Mouse (Mus musculus) right cerebral cortex, postnatal 10 days (tissue): ENCODE measurements around the gene Ccr2.
A peak's percentile ranks its signal among the peaks of the same experiment; 100 is the strongest.
"Not testable (repeated sequence)": the region's sequence is repeated elsewhere in the genome, so short reads cannot be mapped to it uniquely, and the experiment has no call there.

Source experiments
- DNase-seq, 2 experiments: peaks; one replicate each; pipeline ENCODE4 v3.0.0; 2021; ENCODE audit warnings: low spot score in 2 of 2

Ccr2 gene

DNA sequence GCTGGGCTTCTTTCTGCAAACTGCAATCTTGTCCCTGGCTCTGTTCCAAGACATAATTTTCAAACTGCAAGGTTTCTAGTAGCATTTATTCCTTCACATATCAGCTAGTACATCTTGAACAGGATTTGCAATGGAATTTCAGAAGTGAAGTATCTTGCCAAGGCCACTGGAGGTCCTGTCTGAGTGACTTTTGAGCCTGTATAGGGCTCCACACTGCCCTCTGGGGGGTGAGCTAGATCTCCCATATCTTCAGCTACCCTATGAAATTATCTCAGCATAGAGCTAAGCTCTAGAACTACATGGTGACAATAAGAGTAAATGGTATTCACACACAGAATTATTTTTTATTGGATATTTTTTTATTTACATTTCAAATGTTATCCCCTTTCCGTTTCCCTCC lies 16.7 kb downstream of the Ccr2 start:
- DNase-seq = peak in 1 of 2 experiments; percentile 21

- DNase-seq = no peak
Observed at GRCm38 (mm10) chr9:124121387-124122184, 19.8 kb downstream of the Ccr2 start, which contains the start of gene Ccr5. TSS of gene Ccr5 (plus strand) at chr9:124121543.

- peak in 1 of 2 experiments; percentile 19 for DNase-seq
Observed at GRCm38 (mm10) chr9:124125576-124125975, 23.8 kb downstream of the Ccr2 start.

DNA sequence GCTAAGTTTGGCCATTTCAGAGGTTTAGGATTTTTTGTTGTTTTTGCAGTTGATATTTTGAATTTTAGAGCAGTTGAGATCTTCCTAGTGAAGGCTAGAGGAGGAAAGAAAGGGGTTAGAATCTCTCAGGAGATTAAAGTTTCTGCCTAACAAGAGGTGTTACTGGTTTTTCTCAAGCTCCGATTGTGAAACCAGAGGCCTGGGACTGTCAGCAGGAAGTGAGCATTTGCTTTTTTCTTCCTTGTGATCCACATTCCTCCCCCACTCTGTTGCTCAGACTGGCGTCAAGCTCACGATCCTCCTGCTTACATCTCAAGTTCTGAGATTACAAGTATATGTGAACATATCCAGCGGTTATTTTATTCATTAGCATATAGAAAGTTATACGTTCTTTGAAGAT lies 24.6 kb downstream of the Ccr2 start:
- peak in 1 of 2 experiments; percentile 20 for DNase-seq

DNA sequence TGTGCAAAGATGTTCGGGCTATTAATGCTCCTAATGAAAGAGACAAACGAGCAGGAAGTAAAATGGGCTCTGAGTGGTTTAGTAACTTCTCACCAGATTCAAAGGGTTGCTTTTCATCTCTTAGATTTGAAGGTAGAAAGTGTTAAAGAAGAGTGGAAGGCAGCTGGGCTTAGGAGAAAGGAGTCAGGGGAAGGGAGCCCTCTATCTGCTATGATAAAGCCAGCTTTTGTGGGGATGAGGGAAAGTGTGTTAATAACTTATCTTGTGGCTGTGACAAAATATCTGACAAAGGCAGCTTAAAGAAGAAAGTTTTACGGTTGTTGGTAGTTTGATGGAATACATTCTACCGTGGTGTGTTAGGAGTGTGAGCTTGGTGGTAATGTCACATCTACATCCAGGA lies 25.7 kb downstream of the Ccr2 start:
- DNase-seq = no peak

- DNase-seq = peak; percentile 44 to 55
Observed at GRCm38 (mm10) chr9:124128379-124128778, 26.6 kb downstream of the Ccr2 start.

DNA sequence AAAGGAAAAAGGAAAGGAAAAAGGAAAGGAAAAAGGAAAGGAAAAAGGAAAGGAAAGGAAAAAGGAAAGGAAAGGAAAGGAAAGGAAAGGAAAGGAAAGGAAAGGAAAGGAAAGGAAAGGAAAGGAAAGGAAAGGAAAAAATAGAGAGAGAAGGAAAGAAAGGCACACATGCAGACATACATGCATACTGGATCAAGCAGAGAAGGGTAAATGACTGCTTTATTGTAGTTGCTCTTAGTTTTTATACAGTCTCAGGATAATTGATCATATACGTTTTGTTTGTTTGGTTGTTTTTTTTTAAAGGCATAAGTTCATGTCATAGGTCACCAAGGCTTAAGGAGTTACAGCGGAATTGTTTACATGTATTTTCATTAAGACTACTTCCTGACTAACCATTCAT lies 31.1 kb downstream of the Ccr2 start:
- not testable (repeated sequence) for DNase-seq

DNA sequence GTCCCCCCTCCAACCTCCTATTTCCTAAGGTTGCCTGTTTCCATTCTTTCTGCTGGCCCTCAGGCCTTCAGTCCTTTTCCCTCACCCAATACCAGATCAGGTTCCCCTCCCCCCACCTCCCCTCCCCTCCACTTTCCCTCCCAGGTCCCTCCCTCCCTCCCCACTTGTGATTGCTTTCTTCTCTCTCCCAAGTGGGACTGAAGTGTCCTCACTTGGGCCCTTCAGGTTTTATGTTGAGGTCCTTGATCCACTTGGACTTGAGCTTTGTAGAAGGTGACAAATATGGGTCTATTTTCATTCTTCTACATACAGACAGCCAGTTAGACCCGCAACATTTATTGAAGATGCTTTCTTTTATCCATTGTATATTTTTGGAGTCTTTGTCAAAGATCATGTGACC lies 33.2 kb downstream of the Ccr2 start:
- DNase-seq = not testable (repeated sequence)

- DNase-seq = no peak
Observed at GRCm38 (mm10) chr9:124137619-124138018, 35.9 kb downstream of the Ccr2 start.

GRCm38 (mm10) chr9:124138055-124138775 lies 36.5 kb downstream of the Ccr2 start:
- no peak for DNase-seq

- no peak for DNase-seq
Observed at GRCm38 (mm10) chr9:124143678-124144077, 41.9 kb downstream of the Ccr2 start.

GRCm38 (mm10) chr9:124146307-124146706 lies 44.6 kb downstream of the Ccr2 start:
- no peak for DNase-seq
